Mouse (Mus musculus): Measurements from ENCODE around the gene C2cd4d. TPM values are rescaled to one million over a fixed set of nuclear protein-coding genes. Genes with fewer than 3 reads are reported as not detected.

Gene C2cd4d
- total RNA-seq (2021): not detected
- long read RNA-seq, experiment 1, partial matches to known transcripts: 1 of 1 reads
- long read RNA-seq, experiment 1, other reads (novel, unspliced or antisense): 0 of 1 reads
- long read RNA-seq, experiment 2: 0 reads

- DNase-seq: no peak
Measured at GRCm38 (mm10) chr3:94362138-94362537, at the start of gene C2cd4d. Gene C2cd4d (plus strand): TSS chr3:94362438.

GRCm38 (mm10) chr3:94328681-94329080, 33.6 kb upstream of the C2cd4d start:
- DNase-seq: no peak

- no peak for DNase-seq
Measured at GRCm38 (mm10) chr3:94334442-94334841, 27.8 kb upstream of the C2cd4d start.

- no peak for DNase-seq
Measured at GRCm38 (mm10) chr3:94338522-94338921, 23.7 kb upstream of the C2cd4d start.

GRCm38 (mm10) chr3:94341959-94342422, 20.2 kb upstream of the C2cd4d start, which contains the start of gene Them5:
Gene Them5 (plus strand): TSS chr3:94342099.
- no peak for DNase-seq

GRCm38 (mm10) chr3:94342552-94342951, 19.7 kb upstream of the C2cd4d start:
- no peak for DNase-seq

GRCm38 (mm10) chr3:94344182-94344581, 18.1 kb upstream of the C2cd4d start:
- no peak for DNase-seq

GRCm38 (mm10) chr3:94344897-94345296, 17.3 kb upstream of the C2cd4d start:
- DNase-seq: no peak

- DNase-seq: no peak
Measured at GRCm38 (mm10) chr3:94348146-94348545, 14.1 kb upstream of the C2cd4d start.

GRCm38 (mm10) chr3:94360812-94361211, 1.4 kb upstream of the C2cd4d start:
- no peak for DNase-seq

GRCm38 (mm10) chr3:94363291-94364153, 1.3 kb downstream of the C2cd4d start:
- DNase-seq: peak; percentile 54

GRCm38 (mm10) chr3:94364154-94364526, 1.9 kb downstream of the C2cd4d start:
- DNase-seq: no peak

GRCm38 (mm10) chr3:94366761-94367160, 4.5 kb downstream of the C2cd4d start:
- DNase-seq: peak; percentile 48

- DNase-seq: no peak
Measured at GRCm38 (mm10) chr3:94367511-94367910, 5.3 kb downstream of the C2cd4d start.

- no peak for DNase-seq
Measured at GRCm38 (mm10) chr3:94368631-94369030, 6.4 kb downstream of the C2cd4d start.

GRCm38 (mm10) chr3:94369709-94370108, 7.5 kb downstream of the C2cd4d start:
- no peak for DNase-seq

GRCm38 (mm10) chr3:94371637-94372036, 9.4 kb downstream of the C2cd4d start:
- DNase-seq: peak; percentile 85

- DNase-seq: no peak
Measured at GRCm38 (mm10) chr3:94372038-94372437, 9.8 kb downstream of the C2cd4d start.

- peak; percentile 64 for DNase-seq
Measured at GRCm38 (mm10) chr3:94372641-94373040, 10.4 kb downstream of the C2cd4d start, which contains the start of gene Rorc. Gene Rorc (plus strand): TSS chr3:94372794.

- DNase-seq: no peak
Measured at GRCm38 (mm10) chr3:94373090-94373489, 10.9 kb downstream of the C2cd4d start.

GRCm38 (mm10) chr3:94373597-94374011, 11.4 kb downstream of the C2cd4d start:
- peak; percentile 74 for DNase-seq

- DNase-seq: peak; percentile 52
Measured at GRCm38 (mm10) chr3:94374636-94375035, 12.4 kb downstream of the C2cd4d start.

- no peak for DNase-seq
Measured at GRCm38 (mm10) chr3:94375146-94375545, 12.9 kb downstream of the C2cd4d start.

- DNase-seq: no peak
Measured at GRCm38 (mm10) chr3:94375861-94376260, 13.6 kb downstream of the C2cd4d start.
